Mouse (Mus musculus): ENCODE results near the gene Gm14139. TPM values are rescaled to one million over a fixed set of nuclear protein-coding genes. Genes with fewer than 3 reads are reported as not detected.
A peak's percentile ranks its signal among the peaks of the same experiment; 100 is the strongest.
"Not testable (repeated sequence)": the region's sequence is repeated elsewhere in the genome, so short reads cannot be mapped to it uniquely, and the experiment has no call there.

Gene Gm14139
- not detected for total RNA-seq (2021)
- long read RNA-seq, experiment 1, result 0 reads
- long read RNA-seq, experiment 2, result 0 reads

DNA sequence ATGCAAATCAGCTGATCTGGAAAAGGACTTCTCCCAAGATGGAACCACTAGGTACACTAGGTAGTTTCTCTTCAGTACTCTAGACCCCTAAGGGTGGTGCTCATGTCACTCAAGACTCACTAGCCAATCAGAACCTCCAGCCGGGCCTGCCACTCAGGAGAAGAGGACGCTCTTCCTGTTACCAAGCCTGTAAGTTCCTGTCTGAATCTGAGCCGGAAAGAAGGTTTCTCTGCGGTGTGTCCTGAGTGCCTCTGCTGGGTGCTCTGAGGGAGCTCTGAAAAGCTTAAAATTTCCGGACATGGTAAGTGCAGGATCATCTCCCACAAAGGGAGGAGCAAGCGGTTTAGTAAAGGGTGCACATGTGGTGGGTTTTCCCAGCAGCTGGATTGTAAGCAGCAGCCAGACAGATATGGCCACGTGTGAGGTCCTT, at the start of gene Gm14139:
Gene Gm14139, plus strand, starts transcription at position 186 of the 430 bp plus-strand sequence.
- not testable (repeated sequence) for DNase-seq

- not testable (repeated sequence) for DNase-seq
Observed at GRCm38 (mm10) chr2:150132002-150132401, 49.6 kb upstream of the Gm14139 start.

DNA sequence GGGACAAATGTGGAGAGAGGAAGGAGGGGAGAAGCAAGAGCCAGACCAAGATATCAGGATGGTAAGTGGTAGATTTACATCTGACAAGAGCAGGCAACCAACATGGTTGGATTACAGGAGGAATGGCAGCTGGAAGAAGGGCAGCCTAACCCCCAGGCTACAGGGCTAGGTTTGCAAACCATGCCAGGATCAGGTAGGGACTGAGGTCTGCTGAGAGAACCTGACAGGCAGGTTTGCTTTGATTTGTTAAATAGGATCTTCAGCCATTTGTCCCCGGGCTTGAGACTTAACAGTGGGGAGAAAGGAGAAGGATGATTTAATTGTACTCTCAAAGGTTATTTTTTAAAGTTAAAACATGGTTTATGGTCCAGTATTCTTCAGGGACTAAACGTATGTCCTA, 48.8 kb upstream of the Gm14139 start:
- no peak for DNase-seq

- peak; percentile 68 for DNase-seq
Observed at GRCm38 (mm10) chr2:150136435-150136897, 45.1 kb upstream of the Gm14139 start, which contains the start of gene Zfp120. Gene Zfp120 (minus strand): TSS chr2:150136708.

GRCm38 (mm10) chr2:150166703-150167102, 14.9 kb upstream of the Gm14139 start:
- DNase-seq, result no peak

GRCm38 (mm10) chr2:150173833-150174232, 7.7 kb upstream of the Gm14139 start:
- DNase-seq, result no peak

- DNase-seq, result not testable (repeated sequence)
Observed at GRCm38 (mm10) chr2:150179579-150179978, 2.0 kb upstream of the Gm14139 start, which contains the start of gene Gm10770. Gene Gm10770 (minus strand): TSS chr2:150179679.

DNA sequence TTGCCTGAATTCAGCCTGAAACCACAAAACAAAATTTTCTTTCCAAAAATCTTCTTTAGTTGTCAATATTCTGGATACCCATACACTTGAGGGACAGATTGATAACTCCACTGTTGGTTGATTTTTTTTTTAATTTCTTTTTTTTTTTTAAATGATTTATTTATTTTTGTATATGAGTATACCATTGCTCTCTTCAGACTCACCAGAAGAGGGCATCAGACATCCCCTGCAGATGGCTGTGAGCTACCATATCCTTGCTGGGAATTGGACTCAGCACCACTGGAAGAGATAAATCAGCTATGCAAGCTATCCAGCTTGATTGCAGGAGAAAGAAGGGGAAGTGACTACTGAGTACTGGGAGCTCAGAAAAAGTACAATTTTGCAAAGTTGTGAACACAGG, 509 bp upstream of the Gm14139 start:
- not testable (repeated sequence) for DNase-seq

DNA sequence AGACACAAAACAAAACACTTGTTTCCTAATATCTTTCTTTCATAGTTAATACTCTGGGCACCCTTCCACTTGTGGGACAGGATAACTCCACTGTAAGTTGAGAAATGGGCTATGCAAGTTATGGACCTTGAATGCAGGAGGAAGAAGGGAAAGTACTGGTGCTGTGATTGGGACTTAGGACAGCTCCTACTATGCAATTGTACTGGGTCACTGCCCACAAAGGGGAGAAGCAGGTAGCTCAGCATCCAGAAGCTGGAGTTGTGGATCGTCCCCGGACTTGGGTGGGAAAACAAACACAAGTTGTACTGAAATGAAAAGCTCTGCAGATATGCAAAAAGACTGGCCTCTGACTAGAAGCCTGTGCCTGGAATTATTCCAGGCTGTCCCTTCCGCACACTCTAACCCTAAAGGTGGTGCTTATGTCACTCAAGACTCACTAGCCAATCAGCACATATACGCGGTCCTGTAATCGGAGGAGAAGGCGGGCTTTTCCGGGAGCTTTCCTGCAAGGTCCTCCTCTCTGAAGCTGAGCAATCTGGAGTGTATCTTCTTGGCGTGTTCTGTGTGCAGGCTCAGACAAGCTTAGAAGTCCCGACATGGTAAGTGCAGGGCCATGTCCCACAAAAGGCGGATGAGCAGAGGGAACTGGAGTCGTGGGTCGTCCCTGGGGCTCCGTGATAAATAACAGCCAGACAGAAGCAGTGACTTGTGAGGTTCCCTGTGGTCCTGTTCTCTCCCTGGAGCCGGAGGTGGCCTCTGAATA, 36.2 kb downstream of the Gm14139 start, which contains the start of gene Zfp937:
Gene Zfp937, plus strand, starts transcription at position 474 of the 763 bp plus-strand sequence.
- DNase-seq, result peak; percentile 57

- DNase-seq, result not testable (repeated sequence)
Observed at GRCm38 (mm10) chr2:150218363-150218725, 36.8 kb downstream of the Gm14139 start.

DNA sequence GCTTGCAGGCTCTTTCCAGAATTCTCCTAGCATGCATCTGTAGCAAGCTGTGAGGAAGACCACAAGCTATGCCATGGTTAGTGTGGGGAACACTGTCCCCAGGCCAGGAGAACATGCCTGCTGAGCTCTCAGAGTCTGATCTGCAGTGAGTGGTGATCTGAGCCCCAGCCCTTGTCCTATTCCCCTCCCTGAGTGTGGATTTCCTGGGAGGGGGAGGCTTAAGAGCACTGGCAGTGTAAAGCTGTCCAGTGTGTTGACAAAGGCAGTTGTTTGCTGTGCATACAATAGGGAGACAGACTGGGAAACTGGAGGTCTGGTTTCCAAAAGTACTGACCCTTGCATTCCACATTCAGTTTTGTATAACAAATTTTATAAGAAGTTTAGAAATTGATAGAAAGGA, 41.7 kb downstream of the Gm14139 start:
- not testable (repeated sequence) for DNase-seq

Other genes with a start within 250 kb of the Gm14139 start
- 1 to 10 TPM; 7.0 to 7.5 TPM for gene Zfp120, start 45.0 kb upstream of the Gm14139 start, total RNA-seq (2021)
- gene Gm10770, start 2.1 kb upstream of the Gm14139 start, total RNA-seq (2021), result not detected
- 1 to 10 TPM; 3.6 to 3.7 TPM for gene Zfp937, start 36.3 kb downstream of the Gm14139 start, total RNA-seq (2021)
- gene Gm21994, start 73.8 kb downstream of the Gm14139 start, total RNA-seq (2021), result 1 to 10 TPM; 3.1 to 3.8 TPM
- under 1 TPM in 1 of 2 experiments, not detected in 1; 0.20 TPM for gene Gm14124, start 75.8 kb downstream of the Gm14139 start, total RNA-seq (2021)
- gene Gm10130, start 141.9 kb downstream of the Gm14139 start, total RNA-seq (2021), result 1 to 10 TPM; 1.1 to 3.1 TPM
- gene 3300002I08Rik, start 181.0 kb downstream of the Gm14139 start, total RNA-seq (2021), result 1 to 10 TPM; 1.6 to 2.7 TPM

Data from gastrocnemius, postnatal 10 days (tissue).